Mouse (Mus musculus) myocyte (in vitro differentiated cells): ENCODE data around the gene Dnajb12.

Source experiments
- CEBPB ChIP-seq: IDR thresholded peaks from 2 replicates; pipeline ENCODE4 v1.6.1; 2011; ENCODE audit warnings: mild to moderate bottlenecking, moderate library complexity; ENCODE audit not compliant: poor library complexity, insufficient read depth, severe bottlenecking
- E2F4 ChIP-seq: IDR thresholded peaks from one replicate; pipeline ENCODE4 v1.6.1; 2011; ENCODE audit warnings: mild to moderate bottlenecking, control low read depth, moderate library complexity; ENCODE audit not compliant: insufficient read depth
- MYOD1 ChIP-seq, 3 experiments: IDR thresholded peaks; one replicate each; pipeline ENCODE4 v1.6.1; 2011; ENCODE audit warnings: control low read depth in 2 of 3, low read depth in 2 of 3, mild to moderate bottlenecking in 2 of 3, moderate library complexity in 1 of 3; ENCODE audit not compliant: insufficient read length in 2 of 3, control insufficient read depth in 1 of 3
- POLR2A ChIP-seq: IDR thresholded peaks from one replicate; pipeline ENCODE4 v1.6.1; 2011; ENCODE audit warnings: low read depth, mild to moderate bottlenecking, control low read depth, moderate library complexity; ENCODE audit not compliant: insufficient read length
- POLR2AphosphoS2 ChIP-seq: IDR thresholded peaks from one replicate; pipeline ENCODE4 v1.6.1; 2011; ENCODE audit warnings: low read depth, control low read depth; ENCODE audit not compliant: insufficient read length
- REST ChIP-seq: IDR thresholded peaks from one replicate; pipeline ENCODE4 v1.6.1; 2011; ENCODE audit warnings: mild to moderate bottlenecking, control low read depth, moderate library complexity; ENCODE audit not compliant: insufficient read depth, insufficient read length
- TCF12 ChIP-seq: IDR thresholded peaks from one replicate; pipeline ENCODE4 v1.6.1; 2011; ENCODE audit warnings: mild to moderate bottlenecking, control low read depth; ENCODE audit not compliant: poor library complexity, insufficient read depth, severe bottlenecking

- no peak for TF ChIP-seq REST
- TF ChIP-seq POLR2A: no peak
- no peak for TF ChIP-seq MYOD1 (IDR thresholded peaks at IDR 0.05; ENCODE audit: control insufficient read depth in 1 of 3, insufficient read length in 2 of 3, low read depth in 2 of 3)
- TF ChIP-seq TCF12: no peak
- TF ChIP-seq CEBPB: no peak
- no peak for TF ChIP-seq E2F4
- TF ChIP-seq POLR2AphosphoS2: no peak
Measured at GRCm38 (mm10) chr10:59898180-59898778, 18.9 kb downstream of the Dnajb12 start.
